12 mouse cellular contexts compared by ENCODE assay signal in the genomic region with DNA sequence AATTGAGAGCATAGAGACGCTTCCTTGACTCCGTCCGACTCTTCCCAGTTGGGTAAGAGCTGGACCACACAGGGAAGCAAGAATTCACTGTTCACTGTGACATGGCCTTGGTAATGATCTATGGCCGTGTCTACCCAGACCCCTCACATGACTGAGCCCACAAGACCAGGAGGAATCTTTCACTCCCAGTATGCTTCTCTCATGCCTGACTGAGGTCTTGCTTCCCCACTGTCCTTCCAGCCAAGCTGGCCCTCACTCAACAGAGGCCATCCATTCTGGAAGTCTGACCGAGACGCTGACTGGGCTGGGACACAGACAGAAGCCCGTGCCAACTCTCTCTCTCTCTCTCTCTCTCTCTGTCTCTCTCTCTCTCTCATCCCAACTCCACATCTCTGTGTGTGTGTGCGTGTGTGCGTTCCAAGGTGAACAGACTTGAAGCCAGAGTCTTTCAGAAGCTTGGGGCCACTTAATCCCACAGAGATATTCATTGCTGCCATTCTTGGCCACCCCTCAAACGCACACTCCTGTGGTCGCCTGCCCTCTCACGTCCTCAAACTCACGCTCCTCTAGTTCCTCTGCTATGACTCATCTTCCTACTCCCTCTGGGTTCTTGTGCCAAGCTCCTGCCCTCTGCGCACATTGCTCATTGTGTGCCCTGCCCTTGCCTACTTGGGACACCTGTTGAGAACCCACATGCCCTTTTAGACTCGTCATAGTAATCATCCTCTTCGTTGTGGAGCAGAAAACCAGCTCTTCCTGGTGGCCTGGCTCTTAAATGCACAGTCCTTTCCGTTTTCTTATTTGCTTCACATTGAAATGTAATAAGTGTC.
A peak's percentile ranks its signal among the peaks of the same experiment; 100 is the strongest.
DNase-seq lines count a peak whose midpoint lies in the region.
"Had no signal": no experiment of that assay in that cellular context is flagged by ENCODE, and none has a peak within 500 bp of the region (broad histone marks: within the 10 kb centered on the region; RNA-seq: fewer than 3 reads in every experiment).

No protein-coding gene starts in this region.

- intact Hi-C loops in heart, postnatal 10 days (cut with DNase I): no loop called here

- DNase-seq in heart, adult 11 months: peak; percentile 90
- no peak for DNase-seq in heart, postnatal 10 days
- DNase-seq in 3T3-L1 (ENCODE audit: low read depth, low spot score): peak; percentile 39
- DNase-seq in adrenal gland, postnatal 36 days: peak; percentile 19 to 35
- DNase-seq in lung, postnatal 10 days: peak; percentile 64
- no peak for DNase-seq in embryo, embryonic 9.5 days (ENCODE audit: extremely low spot score)
- DNase-seq in testis, postnatal 10 days (ENCODE audit: low spot score): no peak
- DNase-seq in yolk sac, embryonic 10.5 days (ENCODE audit: low spot score): no peak
- DNase-seq: cerebellum, adult 18-20 months; kidney, adult 11 months; layer of hippocampus, adult 9-11 months; right cerebral cortex, postnatal 25 days had no signal

Comparison
In these comparisons a context has a peak if more than half of its experiments do, and no peak if none do; other contexts are left out.
1. DNase-seq: peak in heart, adult 11 months (single experiment), 3T3-L1 (single experiment), adrenal gland, postnatal 36 days (2 of 2) and lung, postnatal 10 days (single experiment); none in heart, postnatal 10 days (0 of 2), embryo, embryonic 9.5 days (single experiment), testis, postnatal 10 days (single experiment) and yolk sac, embryonic 10.5 days (single experiment).